Mouse (Mus musculus) spleen, postnatal 36 days (tissue): ENCODE data around the gene Perp.

ENCODE experiments used
- DNase-seq, 2 experiments: peaks; one replicate each; pipeline ENCODE4 v3.0.0; 2022; ENCODE audit warnings: low spot score in 2 of 2, mixed read lengths in 1 of 2

The Perp gene

DNA sequence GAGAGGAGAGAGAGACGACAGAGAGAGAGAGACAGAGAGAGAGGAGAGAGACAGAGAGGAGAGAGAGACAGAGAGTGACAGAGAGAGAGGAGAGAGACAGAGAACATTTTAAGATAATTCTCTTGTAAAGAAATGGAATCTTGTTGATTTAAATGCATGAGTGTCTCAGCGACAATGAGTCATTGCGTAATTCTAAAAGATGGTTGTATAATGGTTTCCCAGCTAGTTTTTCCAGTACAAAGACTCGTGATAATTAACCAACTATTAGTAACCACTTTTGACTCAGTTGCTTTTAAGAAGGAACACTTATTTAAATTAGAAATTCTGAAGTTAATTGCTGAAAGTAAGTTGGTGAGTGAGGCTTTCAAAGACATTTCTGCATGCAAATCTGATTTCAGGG, 16.6 kb downstream of the Perp start:
- DNase-seq, result no peak

DNA sequence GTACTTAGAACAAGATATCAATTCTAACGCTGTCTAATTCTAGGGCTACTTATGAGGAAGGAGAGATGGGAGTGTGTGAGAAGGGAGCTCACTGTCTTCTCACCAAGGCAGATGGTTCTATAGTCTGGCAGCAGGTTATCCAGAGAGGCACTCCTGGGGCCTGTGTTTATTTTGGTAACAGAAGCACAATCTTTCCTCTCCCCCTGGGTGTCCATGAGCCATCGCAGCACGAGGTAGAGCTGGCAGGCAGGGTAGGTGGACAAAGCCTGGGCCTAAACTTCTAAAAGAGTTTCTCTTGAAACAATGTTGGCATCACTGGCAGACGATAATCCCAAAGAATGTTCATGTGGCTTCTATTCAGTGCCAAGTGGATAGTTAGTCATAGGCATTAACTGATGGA, 18.5 kb downstream of the Perp start:
- no peak for DNase-seq

DNA sequence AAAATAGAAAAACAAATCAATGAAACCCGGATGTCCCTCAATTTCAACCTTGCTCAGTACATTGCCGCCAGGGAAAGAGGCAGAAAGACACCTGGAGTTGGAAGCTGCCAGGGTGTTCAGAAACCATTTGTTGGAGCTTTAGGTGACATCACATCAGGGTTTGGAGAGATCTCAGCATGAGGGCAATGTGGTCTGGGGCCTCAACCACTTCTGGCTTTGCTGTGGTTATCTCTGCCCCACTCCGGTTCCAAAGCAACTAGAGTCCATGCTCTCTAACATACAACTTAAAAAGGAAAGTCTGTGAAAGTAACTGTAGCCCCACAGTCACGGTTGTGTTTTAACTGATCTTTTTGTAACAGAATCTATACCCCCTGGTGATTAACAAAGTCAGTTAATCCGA, 19.9 kb downstream of the Perp start:
- no peak for DNase-seq

DNA sequence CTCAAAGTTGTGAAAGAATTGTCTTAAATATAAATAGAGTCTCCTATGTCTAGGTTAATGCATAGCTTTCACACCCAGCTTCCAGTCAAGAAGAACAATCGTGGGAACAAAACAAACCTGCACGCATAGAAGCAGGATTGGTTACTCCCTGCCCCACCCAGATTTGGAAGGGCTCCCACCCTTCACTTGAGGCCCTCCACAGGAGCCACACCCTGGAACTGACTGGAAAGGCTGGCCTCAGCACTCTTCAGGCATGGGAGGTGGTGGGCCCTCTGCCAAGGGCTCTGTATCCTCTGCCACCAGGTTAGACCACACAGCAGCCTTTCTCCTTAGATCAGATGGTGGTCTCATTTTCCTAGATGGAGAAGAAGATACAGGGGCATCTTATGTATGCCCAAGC, 26.2 kb downstream of the Perp start:
- DNase-seq, result no peak

DNA sequence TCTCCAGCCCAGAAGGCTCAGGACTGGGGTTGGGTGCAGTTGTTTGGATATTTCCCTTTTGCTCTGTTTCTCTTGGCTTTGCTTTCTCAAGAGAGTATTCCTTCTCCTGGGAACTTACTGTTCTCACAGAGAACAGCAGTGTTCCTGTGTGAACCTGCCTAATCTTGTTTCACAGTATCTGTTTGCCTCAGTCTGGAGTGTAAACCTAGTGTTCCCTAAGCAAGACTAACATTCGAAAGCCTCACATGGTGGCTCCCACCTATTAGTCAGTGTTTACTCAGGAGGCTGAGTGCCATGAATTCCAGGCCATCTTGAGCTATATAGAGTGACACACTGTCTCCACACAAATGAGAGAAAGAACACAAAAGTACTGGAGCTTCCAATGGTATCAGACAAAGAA, 31.4 kb downstream of the Perp start:
- DNase-seq, result no peak

DNA sequence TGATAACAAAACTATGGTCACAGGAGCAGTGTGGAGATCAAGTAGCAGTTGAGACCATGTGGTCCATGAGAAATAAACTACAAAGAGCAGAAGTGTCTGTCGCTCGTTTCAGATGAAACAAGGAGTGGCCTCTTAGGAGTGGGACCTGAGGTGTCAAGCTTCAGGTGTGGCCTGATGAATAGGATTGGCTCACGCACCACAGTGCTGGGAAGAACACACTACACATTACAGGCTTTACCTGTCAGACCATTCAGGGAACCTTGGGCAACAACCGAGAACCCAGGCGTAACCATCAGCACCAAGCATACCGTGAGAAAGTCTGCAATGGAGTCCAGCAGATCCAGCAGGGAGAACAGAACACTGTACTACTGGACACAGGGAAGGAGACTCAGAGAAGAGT, 33.3 kb downstream of the Perp start:
- no peak for DNase-seq

DNA sequence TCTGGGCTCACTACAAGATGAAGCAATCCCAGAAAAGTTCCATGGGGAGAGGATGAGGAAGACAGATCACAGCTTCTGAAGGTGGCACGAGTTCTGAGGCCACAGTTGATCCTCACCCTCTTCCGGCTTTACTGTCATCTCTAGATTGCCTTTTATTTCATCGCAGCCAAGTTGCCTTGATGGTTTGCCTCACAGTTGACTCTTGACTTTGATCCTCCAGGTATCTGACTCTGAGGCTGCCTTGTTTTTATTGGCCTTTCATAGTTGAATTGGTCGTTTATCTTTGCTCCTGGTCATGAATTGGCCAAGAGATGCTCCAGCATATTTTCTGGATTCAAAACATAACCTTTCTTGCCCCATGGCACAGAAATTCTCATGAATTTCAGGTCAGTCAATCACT, 34.3 kb downstream of the Perp start:
- no peak for DNase-seq

DNA sequence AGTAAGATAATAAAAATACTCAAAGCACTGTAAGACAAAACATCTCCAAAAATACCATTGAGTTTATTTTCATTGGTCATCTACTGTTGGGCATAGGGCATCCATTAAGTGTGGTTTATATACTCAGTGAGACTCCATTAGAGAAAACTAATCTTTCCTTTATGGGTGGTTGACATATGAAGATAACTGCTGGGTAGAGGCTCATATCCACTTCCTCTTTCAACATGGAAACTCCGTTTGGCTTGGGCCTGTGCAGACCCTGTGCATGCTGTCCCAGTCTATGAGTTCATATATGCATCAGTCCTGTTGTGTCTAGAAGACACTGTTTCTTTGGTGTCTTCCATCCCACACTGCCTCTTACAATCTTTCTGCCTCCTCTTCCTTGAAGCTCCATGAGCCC, 34.9 kb downstream of the Perp start:
- no peak for DNase-seq

- no peak for DNase-seq
Observed at GRCm38 (mm10) chr10:18882190-18882589, 37.4 kb downstream of the Perp start.

GRCm38 (mm10) chr10:18886918-18887625, 42.3 kb downstream of the Perp start:
- DNase-seq, result no peak

- DNase-seq, result no peak
Observed at GRCm38 (mm10) chr10:18888751-18889150, 43.9 kb downstream of the Perp start.

- no peak for DNase-seq
Observed at GRCm38 (mm10) chr10:18889255-18889654, 44.4 kb downstream of the Perp start.

DNA sequence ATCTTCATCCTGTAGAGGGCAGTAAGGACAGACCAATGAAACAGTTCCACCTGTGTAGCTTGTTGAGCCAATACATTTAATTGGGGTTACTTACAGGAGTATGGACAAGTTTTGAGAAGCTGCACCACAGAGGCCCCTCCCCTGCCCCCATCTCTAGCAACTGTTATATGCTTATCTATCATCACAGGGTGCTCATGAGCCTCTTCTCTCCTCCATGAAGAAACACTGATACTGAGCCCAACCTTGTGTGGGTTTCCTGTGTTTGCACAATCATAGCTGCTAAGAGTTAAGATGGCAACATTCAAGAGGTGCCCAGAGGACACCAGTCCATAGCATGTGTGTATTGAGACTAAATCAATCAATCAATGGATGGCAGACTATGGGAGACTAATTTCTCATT, 46.3 kb downstream of the Perp start:
- DNase-seq, result no peak

GRCm38 (mm10) chr10:18892102-18892501, 47.3 kb downstream of the Perp start:
- no peak for DNase-seq

- DNase-seq, result no peak
Observed at GRCm38 (mm10) chr10:18894259-18895166, 49.7 kb downstream of the Perp start.

GRCm38 (mm10) chr10:18904108-18904507, 59.3 kb downstream of the Perp start:
- peak in 1 of 2 experiments; percentile 6 for DNase-seq
